Mouse (Mus musculus) G1E (cell line): Measurements from ENCODE around the gene Fam169b.

Experiments
- CTCF ChIP-seq: IDR thresholded peaks from 2 replicates; pipeline ENCODE4 v1.5.1; 2012; ENCODE audit warnings: low read depth, low read length, inconsistent platforms, mixed read lengths
- GATA1 ChIP-seq: IDR thresholded peaks from 2 replicates; pipeline ENCODE4 v1.6.1; 2012; ENCODE audit warnings: borderline replicate concordance, low read length, inconsistent platforms, mixed read lengths
- POLR2AphosphoS5 ChIP-seq: IDR thresholded peaks from 2 replicates; pipeline ENCODE4 v1.6.1; 2012; ENCODE audit warnings: low read depth, low read length, inconsistent platforms; ENCODE audit not compliant: insufficient replicate concordance

GRCm38 (mm10) chr7:68286526-68287481 lies 13.2 kb downstream of the Fam169b start:
- TF ChIP-seq CTCF (no peak), GATA1 (no peak), POLR2AphosphoS5 (no peak)
